Mouse (Mus musculus) CD4-positive naive resting alpha-beta T cell, adult 76 days (primary cell): ENCODE results near the gene Sox1. TPM values are rescaled to one million over a fixed set of nuclear protein-coding genes. Genes with fewer than 3 reads are reported as not detected.

ENCODE experiments used
- total RNA-seq: library from RNA; stranded (reverse); gene quantifications from one replicate; pipeline ENCODE4 v1.2.4, GENCODE M21; 2023

Sox1 gene
- total RNA-seq = not detected

GRCm38 (mm10) chr8:12395071-12396031 lies at the start of gene Sox1:
Sox1 (plus strand) TSS chr8:12395295.

Other genes with a start within 250 kb of the Sox1 start
- not detected for gene A230072I06Rik, start 116.5 kb upstream of the Sox1 start, total RNA-seq
- not detected for gene Spaca7, start 177.7 kb downstream of the Sox1 start, total RNA-seq